Mouse (Mus musculus): Measurements from ENCODE around the gene Paip2b. TPM values are rescaled to one million over a fixed set of nuclear protein-coding genes. Genes with fewer than 3 reads are reported as not detected.
"Not testable (repeated sequence)": the region's sequence is repeated elsewhere in the genome, so short reads cannot be mapped to it uniquely, and the experiment has no call there.

Paip2b gene
- polyA plus RNA-seq, 1 experiment from 2014 or later, result 3.7 TPM

- H3K9me3 ChIP-seq (replicated peaks), result no peaks in the 10 kb centered on the region
- H3K4me1 ChIP-seq (replicated peaks), result peaks cover 34% of the 10 kb centered on the region
- H3K36me3 ChIP-seq, result no peaks in the 10 kb centered on the region; the same call in 1 of the 2 replicates
- DNase-seq (no peak), ATAC-seq (ENCODE audit: low read depth) (peak; percentile 8; the same call in 1 of the 2 replicates)
- peak overlapping the region; percentile 74 for H3K4me3 ChIP-seq (replicated peaks)
- H3K4me2 ChIP-seq, result peak overlapping the region; percentile 95
- H3K27ac ChIP-seq, result peak overlapping the region; percentile 97
- WGBS (ENCODE audit: insufficient replicate concordance), result 2% methylated on average over 13 of the region's 13 CpGs
- peak overlapping the region; percentile 76 for H3K9ac ChIP-seq
- H3K27me3 ChIP-seq, result 0 out of 2 replicates have a peak, but pooled peaks cover 4% of the 10 kb centered on the region
Observed at GRCm38 (mm10) chr6:83795492-83795900, 36.0 kb downstream of the Paip2b start.

- DNase-seq (peak; percentile 91), ATAC-seq (ENCODE audit: low read depth) (peak; percentile 94)
- peak within 1 kb of the TSS; percentile 76 for H3K9ac ChIP-seq
- peak within 1 kb of the TSS; percentile 74 for H3K4me3 ChIP-seq (replicated peaks)
- H3K9me3 ChIP-seq (replicated peaks), result no peaks in the 10 kb centered on the region
- WGBS (ENCODE audit: insufficient replicate concordance), result under 1% methylated on average over 43 of the region's 43 CpGs
- H3K27ac ChIP-seq, result peak within 1 kb of the TSS; percentile 97
- H3K36me3 ChIP-seq, result no peaks in the 10 kb centered on the region; the same call in 1 of the 2 replicates
- H3K27me3 ChIP-seq, result 0 out of 2 replicates have a peak, but pooled peaks cover 4% of the 10 kb centered on the region
- peak within 1 kb of the TSS; percentile 95 for H3K4me2 ChIP-seq
- peaks cover 34% of the 10 kb centered on the region for H3K4me1 ChIP-seq (replicated peaks)
Observed at GRCm38 (mm10) chr6:83794760-83795296, 36.7 kb downstream of the Paip2b start, which contains the start of gene Nagk. Gene Nagk (plus strand): TSS chr6:83794982.

GRCm38 (mm10) chr6:83791251-83791890 is 40.2 kb downstream of the Paip2b start:
- Histone ChIP-seq H3K9ac (0 out of 2 replicates have a peak overlapping the region, but pooled peaks have one; percentile 2), H3K4me3 (replicated peaks) (no peak overlapping the region), H3K36me3 (no peaks in the 10 kb centered on the region), H3K27me3 (0 out of 2 replicates have a peak, but pooled peaks cover 3% of the 10 kb centered on the region), H3K4me1 (replicated peaks) (peaks cover 30% of the 10 kb centered on the region), H3K4me2 (no peak overlapping the region), H3K27ac (no peak overlapping the region), H3K9me3 (replicated peaks) (no peaks in the 10 kb centered on the region)
- DNase-seq (no peak), ATAC-seq (ENCODE audit: low read depth) (no peak)
- WGBS (ENCODE audit: insufficient replicate concordance), result 19% methylated on average over 4 of the region's 4 CpGs

GRCm38 (mm10) chr6:83790533-83790932 is 41.0 kb downstream of the Paip2b start:
- H3K9ac ChIP-seq; ATAC-seq (ENCODE audit: low read depth); H3K36me3 ChIP-seq; DNase-seq; H3K4me2 ChIP-seq; H3K9me3 ChIP-seq (replicated peaks); H3K27me3 ChIP-seq; H3K4me3 ChIP-seq (replicated peaks); H3K27ac ChIP-seq: not testable (repeated sequence)
- peaks cover 23% of the 10 kb centered on the region for H3K4me1 ChIP-seq (replicated peaks)
- 64% methylated on average over 5 of the region's 5 CpGs for WGBS (ENCODE audit: insufficient replicate concordance)

GRCm38 (mm10) chr6:83788554-83788953 is 43.0 kb downstream of the Paip2b start:
- 71% methylated on average over 7 of the region's 7 CpGs for WGBS (ENCODE audit: insufficient replicate concordance)
- Histone ChIP-seq H3K4me2 (no peak overlapping the region), H3K4me1 (replicated peaks) (peaks cover 9% of the 10 kb centered on the region; the same call in 1 of the 2 replicates), H3K27ac (no peak overlapping the region), H3K4me3 (replicated peaks) (no peak overlapping the region), H3K9me3 (replicated peaks) (no peaks in the 10 kb centered on the region), H3K27me3 (no peaks in the 10 kb centered on the region), H3K9ac (no peak overlapping the region), H3K36me3 (no peaks in the 10 kb centered on the region)
- DNase-seq, result no peak
- no peak for ATAC-seq (ENCODE audit: low read depth)

- Histone ChIP-seq H3K9me3 (replicated peaks) (no peaks in the 10 kb centered on the region), H3K4me3 (replicated peaks) (no peak overlapping the region), H3K4me2 (no peak overlapping the region), H3K9ac (no peak overlapping the region), H3K27me3 (no peaks in the 10 kb centered on the region), H3K27ac (no peak overlapping the region), H3K4me1 (replicated peaks) (peaks cover 6% of the 10 kb centered on the region; the same call in 1 of the 2 replicates), H3K36me3 (no peaks in the 10 kb centered on the region)
- ATAC-seq (ENCODE audit: low read depth) (no peak), DNase-seq (no peak)
- 65% methylated on average over 3 of the region's 3 CpGs for WGBS (ENCODE audit: insufficient replicate concordance)
Observed at GRCm38 (mm10) chr6:83786426-83786825, 45.1 kb downstream of the Paip2b start.

- Histone ChIP-seq H3K9me3 (replicated peaks) (no peaks in the 10 kb centered on the region), H3K4me1 (replicated peaks) (peaks cover 17% of the 10 kb centered on the region), H3K9ac (no peak overlapping the region), H3K4me2 (no peak overlapping the region), H3K27ac (no peak overlapping the region), H3K27me3 (no peaks in the 10 kb centered on the region), H3K4me3 (replicated peaks) (no peak overlapping the region), H3K36me3 (no peaks in the 10 kb centered on the region)
- ATAC-seq (ENCODE audit: low read depth), result no peak
- WGBS (ENCODE audit: insufficient replicate concordance), result 8% methylated on average over 5 of the region's 5 CpGs
- peak; percentile 41 for DNase-seq
Observed at GRCm38 (mm10) chr6:83779026-83779425, 52.5 kb downstream of the Paip2b start.

GRCm38 (mm10) chr6:83778306-83778705 is 53.2 kb downstream of the Paip2b start:
- Histone ChIP-seq H3K9me3 (replicated peaks) (no peaks in the 10 kb centered on the region), H3K27me3 (no peaks in the 10 kb centered on the region), H3K4me3 (replicated peaks) (no peak overlapping the region), H3K36me3 (peaks cover 2% of the 10 kb centered on the region; the same call in 1 of the 2 replicates), H3K9ac (no peak overlapping the region), H3K4me1 (replicated peaks) (peaks cover 24% of the 10 kb centered on the region), H3K4me2 (no peak overlapping the region), H3K27ac (peak overlapping the region; percentile 34; the same call in 1 of the 2 replicates)
- 78% methylated on average over 7 of the region's 7 CpGs for WGBS (ENCODE audit: insufficient replicate concordance)
- ATAC-seq (ENCODE audit: low read depth), result no peak
- no peak for DNase-seq

- H3K4me1 ChIP-seq (replicated peaks), result peaks cover 28% of the 10 kb centered on the region
- peak; percentile 80 for DNase-seq
- peaks cover 27% of the 10 kb centered on the region for H3K36me3 ChIP-seq
- peak; percentile 94 for ATAC-seq (ENCODE audit: low read depth)
- no peaks in the 10 kb centered on the region for H3K9me3 ChIP-seq (replicated peaks)
- peak within 1 kb of the TSS; percentile 91 for H3K4me2 ChIP-seq
- no peaks in the 10 kb centered on the region for H3K27me3 ChIP-seq
- H3K27ac ChIP-seq, result peak within 1 kb of the TSS; percentile 89
- peak within 1 kb of the TSS; percentile 95 for H3K9ac ChIP-seq
- WGBS (ENCODE audit: insufficient replicate concordance), result under 1% methylated on average over 45 of the region's 45 CpGs
- peak within 1 kb of the TSS; percentile 96 for H3K4me3 ChIP-seq (replicated peaks)
Observed at GRCm38 (mm10) chr6:83775638-83776293, 55.8 kb downstream of the Paip2b start, which contains the start of gene Tex261. Gene Tex261 (minus strand): TSS chr6:83775813.

- H3K4me2 ChIP-seq, result peak overlapping the region; percentile 91
- 1% methylated on average over 14 of the region's 14 CpGs for WGBS (ENCODE audit: insufficient replicate concordance)
- DNase-seq, result peak; percentile 15
- no peaks in the 10 kb centered on the region for H3K27me3 ChIP-seq
- H3K36me3 ChIP-seq, result peaks cover 35% of the 10 kb centered on the region
- no peaks in the 10 kb centered on the region for H3K9me3 ChIP-seq (replicated peaks)
- peaks cover 28% of the 10 kb centered on the region for H3K4me1 ChIP-seq (replicated peaks)
- H3K4me3 ChIP-seq (replicated peaks), result peak overlapping the region; percentile 96
- ATAC-seq (ENCODE audit: low read depth), result peak; percentile 55
- peak overlapping the region; percentile 89 for H3K27ac ChIP-seq
- peak overlapping the region; percentile 95 for H3K9ac ChIP-seq
Observed at GRCm38 (mm10) chr6:83774781-83775563, 56.6 kb downstream of the Paip2b start.

Data from liver, embryonic 13.5 days (tissue).